Mouse (Mus musculus) left cerebral cortex, postnatal 10 days (tissue): ENCODE results near the gene Clcnka. TPM values are rescaled to one million over a fixed set of nuclear protein-coding genes. Genes with fewer than 3 reads are reported as not detected.

Experiments
- DNase-seq, 2 experiments: peaks; one replicate each; pipeline ENCODE4 v3.0.0; 2021 to 2022; ENCODE audit warnings: low spot score in 2 of 2, mixed read lengths in 1 of 2; ENCODE audit errors: extremely low spot score in 1 of 2
- intact Hi-C: fragments of 180-260 bp; cut with DNase I; formaldehyde crosslinking; loops from one replicate; pipeline ENCODE4 v1.15.1; 2025
- microRNA-seq: library from miRNA; unstranded; fragments of <30 nt; microRNA quantifications from one replicate; pipeline ENCODE4 v1.2.0, GENCODE M21; 2022
- total RNA-seq, 2 experiments: library from RNA; stranded (reverse); gene quantifications; 2 replicates each; pipeline ENCODE4 v1.2.3; 2021

The Clcnka gene
- total RNA-seq, 2 experiments from 2014 or later = not detected

GRCm38 (mm10) chr4:141350015-141350414 is 48.5 kb downstream of the Clcnka start:
- no peak for DNase-seq
- intact Hi-C loops = no loop called here

GRCm38 (mm10) chr4:141348616-141349015 is 49.9 kb downstream of the Clcnka start:
- no peak for DNase-seq
- intact Hi-C loops = no loop called here

GRCm38 (mm10) chr4:141347365-141347797 is 51.1 kb downstream of the Clcnka start:
- intact Hi-C loops = no loop called here
- no peak for DNase-seq

- DNase-seq = no peak
- intact Hi-C loops = no loop called here
Observed at GRCm38 (mm10) chr4:141345219-141345618, 53.3 kb downstream of the Clcnka start.

GRCm38 (mm10) chr4:141343515-141343914 is 55.0 kb downstream of the Clcnka start:
- DNase-seq = no peak
- intact Hi-C loops = no loop called here

- intact Hi-C loops = no loop called here
- no peak for DNase-seq
Observed at GRCm38 (mm10) chr4:141341477-141341876, 57.0 kb downstream of the Clcnka start.

- intact Hi-C loops = no loop called here
- no peak for DNase-seq
Observed at GRCm38 (mm10) chr4:141338853-141339252, 59.7 kb downstream of the Clcnka start.

GRCm38 (mm10) chr4:141337986-141338385 is 60.5 kb downstream of the Clcnka start:
- intact Hi-C loops = no loop called here
- no peak for DNase-seq

GRCm38 (mm10) chr4:141336196-141336595 is 62.3 kb downstream of the Clcnka start:
- no peak for DNase-seq
- intact Hi-C loops = no loop called here

- DNase-seq = no peak
- intact Hi-C loops = no loop called here
Observed at GRCm38 (mm10) chr4:141335263-141335796, 63.2 kb downstream of the Clcnka start.

- intact Hi-C loops = no loop called here
Observed at GRCm38 (mm10) chr4:141334695-141335094, 63.8 kb downstream of the Clcnka start.

More at GRCm38 (mm10) chr4:141334695-141335094, 63.8 kb downstream of the Clcnka start:
- DNase-seq = no peak

Small RNAs within 50 kb of the gene (microRNA-seq; reads per million reads assigned to microRNA genes)
- not detected for gene Gm25690

Other genes with a start within 250 kb of the Clcnka start
- 1 to 10 TPM; 3.5 to 5.0 TPM for gene Rsg1, start 184.8 kb downstream of the Clcnka start, total RNA-seq
- 1 to 10 TPM; 4.2 to 5.9 TPM for gene Arhgef19, start 159.2 kb downstream of the Clcnka start, total RNA-seq
- 1 to 10 TPM; 1.9 TPM for gene Epha2, start 97.5 kb downstream of the Clcnka start, total RNA-seq
- gene Fam131c, start 30.5 kb downstream of the Clcnka start, total RNA-seq = 10 to 100 TPM; 10.8 to 12.1 TPM
- not detected for gene Clcnkb, start 17.3 kb upstream of the Clcnka start, total RNA-seq
- under 1 TPM; 0.11 to 0.20 TPM for gene Hspb7, start 22.1 kb upstream of the Clcnka start, total RNA-seq
- 1 to 10 TPM; 2.5 to 3.5 TPM for gene Srarp, start 37.4 kb upstream of the Clcnka start, total RNA-seq
- 10 to 100 TPM; 23.0 to 26.1 TPM for gene Zbtb17, start 45.9 kb upstream of the Clcnka start, total RNA-seq
- gene Spen, start 139.9 kb upstream of the Clcnka start, total RNA-seq = 10 to 100 TPM; 56.8 to 59.9 TPM
- gene Fblim1, start 207.4 kb upstream of the Clcnka start, total RNA-seq = 1 to 10 TPM; 4.4 to 6.0 TPM
- gene Tmem82, start 219.9 kb upstream of the Clcnka start, total RNA-seq = under 1 TPM; 0.28 to 0.79 TPM
- 1 to 10 TPM; 2.3 to 4.1 TPM for gene Slc25a34, start 225.1 kb upstream of the Clcnka start, total RNA-seq